In genomic region chr2:158718816-158719549, GRCm38 (mm10) we compare ENCODE assay signal across 15 mouse cellular contexts. TPM values are rescaled to one million over a fixed set of nuclear protein-coding genes. Genes with fewer than 3 reads are reported as not detected.
DNase-seq lines count a peak whose midpoint lies in the region; ATAC-seq and TF ChIP-seq lines count a peak whose summit lies in the region.
"Had no signal": no experiment of that assay in that cellular context is flagged by ENCODE, and none has a peak within 500 bp of the region (broad histone marks: within the 10 kb centered on the region; RNA-seq: fewer than 3 reads in every experiment).

No protein-coding gene starts in this region.

- WGBS in liver, postnatal 0 days (ENCODE audit: insufficient replicate concordance), result 55% methylated on average over 12 of the region's 12 CpGs
- WGBS in liver, embryonic 12.5 days (ENCODE audit: insufficient replicate concordance), result 61% methylated on average over 12 of the region's 12 CpGs
- 75% methylated on average over 12 of the region's 12 CpGs for WGBS in olfactory bulb, adult 2 months

- no peak overlapping the region for H3K9ac ChIP-seq in liver, postnatal 0 days (replicated peaks)
- H3K9ac ChIP-seq in liver, embryonic 12.5 days, result no peak overlapping the region
- H3K9ac ChIP-seq: embryonic facial prominence, embryonic 13.5 days; liver, embryonic 15.5 days; stomach, embryonic 15.5 days had no signal

- no peak for ATAC-seq in liver, postnatal 0 days
- no peak for ATAC-seq in liver, embryonic 12.5 days
- ATAC-seq: forebrain, embryonic 16.5 days had no signal

- no peaks in the 10 kb centered on the region for H3K9me3 ChIP-seq in liver, postnatal 0 days (ENCODE audit: low read length)
- H3K9me3 ChIP-seq in liver, embryonic 12.5 days (replicated peaks), result no peaks in the 10 kb centered on the region
- H3K9me3 ChIP-seq: liver, embryonic 15.5 days; midbrain, embryonic 10.5 days; stomach, embryonic 15.5 days had no signal

- no peak for DNase-seq in liver, postnatal 0 days
- peak; percentile 94 for DNase-seq in kidney, adult 9 months
- peak; percentile 93 for DNase-seq in thymus, postnatal 25 days
- no peak for DNase-seq in Muller cell, postnatal 12 days (ENCODE audit: inconsistent ontology term)
- DNase-seq in heart, postnatal 36 days, result no peak
- no peak for DNase-seq in heart, postnatal 10 days
- DNase-seq: cerebellum, postnatal 10 days; heart, adult 18-20 months had no signal

- H3K4me1 ChIP-seq in liver, postnatal 0 days (ENCODE audit: insufficient read depth), result peaks cover 4% of the 10 kb centered on the region
- peaks cover 21% of the 10 kb centered on the region for H3K4me1 ChIP-seq in liver, embryonic 12.5 days
- peaks cover 79% of the 10 kb centered on the region for H3K4me1 ChIP-seq in olfactory bulb, adult 2 months (ENCODE audit: control insufficient read depth, insufficient read depth, low read length)
- H3K4me1 ChIP-seq: liver, embryonic 15.5 days; stomach, embryonic 15.5 days had no signal

- no peak for TF ChIP-seq CTCF in liver, postnatal 0 days (IDR thresholded peaks at IDR 0.05; ENCODE audit: low read depth)
- TF ChIP-seq CTCF in olfactory bulb, adult 2 months (IDR thresholded peaks at IDR 0.05; ENCODE audit: insufficient read depth, low read depth, low read length), result no peak

- no peak for TF ChIP-seq EP300 in liver, postnatal 0 days (IDR thresholded peaks at IDR 0.05; ENCODE audit: low read depth)

- intact Hi-C loops in heart, postnatal 36 days (cut with DNase I), result no loop called here
- intact Hi-C loops in heart, postnatal 10 days (cut with DNase I), result no loop called here

- no peaks in the 10 kb centered on the region for H3K36me3 ChIP-seq in liver, postnatal 0 days (replicated peaks; ENCODE audit: insufficient read depth, low read length)
- no peaks in the 10 kb centered on the region for H3K36me3 ChIP-seq in liver, embryonic 12.5 days
- H3K36me3 ChIP-seq: embryonic facial prominence, embryonic 13.5 days; liver, embryonic 15.5 days; midbrain, embryonic 10.5 days; stomach, embryonic 15.5 days had no signal

- no peak for TF ChIP-seq POLR2A in olfactory bulb, adult 2 months (IDR thresholded peaks at IDR 0.05; ENCODE audit: insufficient read depth, low read depth, low read length)

- no peaks in the 10 kb centered on the region for H3K27me3 ChIP-seq in liver, postnatal 0 days (ENCODE audit: insufficient read depth, low read length)
- 0 out of 2 replicates have a peak, but pooled peaks cover 4% of the 10 kb centered on the region for H3K27me3 ChIP-seq in liver, embryonic 12.5 days (replicated peaks)
- H3K27me3 ChIP-seq: embryonic facial prominence, embryonic 13.5 days; stomach, embryonic 15.5 days had no signal

- H3K4me3 ChIP-seq in liver, postnatal 0 days (ENCODE audit: low read depth, low read length), result no peak overlapping the region
- H3K4me3 ChIP-seq in liver, embryonic 12.5 days, result no peak overlapping the region
- H3K4me3 ChIP-seq in olfactory bulb, adult 2 months (ENCODE audit: insufficient read depth, low read depth, low read length), result no peak overlapping the region
- H3K4me3 ChIP-seq: embryonic facial prominence, embryonic 13.5 days; liver, embryonic 15.5 days; midbrain, embryonic 10.5 days; stomach, embryonic 15.5 days had no signal

- H3K4me2 ChIP-seq in liver, postnatal 0 days (ENCODE audit: low read depth, low read length), result no peak overlapping the region
- H3K4me2 ChIP-seq in liver, embryonic 12.5 days, result no peak overlapping the region
- H3K4me2 ChIP-seq: embryonic facial prominence, embryonic 13.5 days; liver, embryonic 15.5 days; stomach, embryonic 15.5 days had no signal

- H3K27ac ChIP-seq in liver, postnatal 0 days (ENCODE audit: low read depth), result 0 out of 2 replicates have a peak overlapping the region, but pooled peaks have one; percentile 3
- H3K27ac ChIP-seq in liver, embryonic 12.5 days, result no peak overlapping the region
- H3K27ac ChIP-seq in olfactory bulb, adult 2 months (ENCODE audit: insufficient read depth, low read depth, low read length), result 0 out of 2 replicates have a peak overlapping the region, but pooled peaks have one; percentile 6
- H3K27ac ChIP-seq: embryonic facial prominence, embryonic 13.5 days; liver, embryonic 15.5 days; midbrain, embryonic 10.5 days; stomach, embryonic 15.5 days had no signal

RNA-seq across cellular contexts. Expression of gene Fam83d, which starts 48.9 kb away (rescaled TPM):
- 5.0 and 5.7 TPM in 2 replicates for polyA plus RNA-seq in liver, postnatal 0 days (2015; fragmentation: Nextera tagmentation; extraction: Ambion mirVana)
- polyA plus RNA-seq in liver, embryonic 12.5 days (2016; fragmentation: Nextera tagmentation; extraction: Ambion mirVana), result 20.7 and 21.7 TPM in 2 replicates
- not detected in 2 replicates for polyA plus RNA-seq in olfactory bulb, adult 2 months (2012; ENCODE audit: insufficient read depth, insufficient read length, low replicate concordance, missing spikeins)
- total RNA-seq in heart, postnatal 36 days (2021), result 1 to 10 TPM; 1.0 to 1.5 TPM
- 1 to 10 TPM; 8.7 to 9.6 TPM for total RNA-seq in heart, postnatal 10 days (2021)

RNA-seq across cellular contexts. Expression of gene Ppp1r16b, which starts 53.8 kb away (rescaled TPM):
- 2.5 and 2.9 TPM in 2 replicates for polyA plus RNA-seq in liver, postnatal 0 days (2015; fragmentation: Nextera tagmentation; extraction: Ambion mirVana)
- polyA plus RNA-seq in liver, embryonic 12.5 days (2016; fragmentation: Nextera tagmentation; extraction: Ambion mirVana), result 1.9 and 2.0 TPM in 2 replicates
- 72.6 TPM in 1 of 2 replicates, not detected in the other for polyA plus RNA-seq in olfactory bulb, adult 2 months (2012; ENCODE audit: insufficient read depth, insufficient read length, low replicate concordance, missing spikeins)
- 10 to 100 TPM; 11.3 to 13.4 TPM for total RNA-seq in heart, postnatal 36 days (2021)
- total RNA-seq in heart, postnatal 10 days (2021), result 10 to 100 TPM; 18.3 to 22.1 TPM

Comparison
In these comparisons a context has a peak if more than half of its experiments do, and no peak if none do; other contexts are left out.
1. DNase-seq: peak in kidney, adult 9 months (single experiment) and thymus, postnatal 25 days (single experiment); none in liver, postnatal 0 days (single experiment), Muller cell, postnatal 12 days (single experiment), heart, postnatal 36 days (0 of 2) and heart, postnatal 10 days (0 of 2).